In the genomic region with DNA sequence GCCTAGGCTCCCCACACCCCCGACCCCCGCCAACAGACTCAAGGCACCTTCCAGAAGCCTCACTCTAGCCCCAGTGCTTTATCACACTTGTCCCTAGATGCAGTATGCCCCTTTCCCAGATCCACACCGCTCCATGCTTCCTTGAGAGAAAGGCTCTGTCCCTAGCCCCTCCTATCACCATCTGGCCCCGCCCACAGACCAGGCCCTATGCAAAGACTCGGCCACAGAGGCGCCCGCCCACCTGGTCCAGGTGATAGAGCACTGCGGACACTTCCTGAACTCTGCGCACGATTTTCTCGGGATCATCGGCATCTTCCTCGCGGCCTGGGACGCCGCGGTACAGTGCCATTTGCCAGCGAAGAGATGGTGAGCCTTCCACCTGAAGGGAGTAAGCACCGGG, we compare ENCODE assay signal across 10 mouse cellular contexts.
DNase-seq lines count a peak whose midpoint lies in the region; ATAC-seq lines count a peak whose summit lies in the region.
"Had no signal": no experiment of that assay in that cellular context is flagged by ENCODE, and none has a peak within 500 bp of the region (broad histone marks: within the 10 kb centered on the region; RNA-seq: fewer than 3 reads in every experiment).

No protein-coding gene starts in this region.

- peaks cover 4% of the 10 kb centered on the region; the same call in 1 of the 2 replicates for H3K9me3 ChIP-seq in midbrain, embryonic 10.5 days (replicated peaks)
- no peaks in the 10 kb centered on the region; the same call in 1 of the 2 replicates for H3K9me3 ChIP-seq in midbrain, embryonic 11.5 days (ENCODE audit: control insufficient read depth, low read length)
- H3K9me3 ChIP-seq in limb, embryonic 12.5 days = peaks cover 5% of the 10 kb centered on the region; the same call in 1 of the 2 replicates

- H3K27ac ChIP-seq in midbrain, embryonic 10.5 days (replicated peaks) = no peak overlapping the region
- no peak overlapping the region for H3K27ac ChIP-seq in midbrain, embryonic 11.5 days (ENCODE audit: low read depth, low read length)
- H3K27ac ChIP-seq in limb, embryonic 12.5 days = no peak overlapping the region
- H3K27ac ChIP-seq: neural tube, embryonic 13.5 days had no signal

- WGBS in midbrain, embryonic 10.5 days = 10% methylated on average over 19 of the region's 19 CpGs
- WGBS in midbrain, embryonic 11.5 days = 6% methylated on average over 19 of the region's 19 CpGs
- 5% methylated on average over 19 of the region's 19 CpGs for WGBS in limb, embryonic 12.5 days

- peaks cover 68% of the 10 kb centered on the region for H3K27me3 ChIP-seq in midbrain, embryonic 10.5 days (ENCODE audit: low read depth, poor library complexity, severe bottlenecking)
- H3K27me3 ChIP-seq in midbrain, embryonic 11.5 days (ENCODE audit: control insufficient read depth, insufficient read depth, low read length) = peaks cover 19% of the 10 kb centered on the region
- H3K27me3 ChIP-seq in limb, embryonic 12.5 days = peaks cover 59% of the 10 kb centered on the region

- peaks cover 21% of the 10 kb centered on the region for H3K4me1 ChIP-seq in midbrain, embryonic 10.5 days
- no peaks in the 10 kb centered on the region for H3K4me1 ChIP-seq in midbrain, embryonic 11.5 days (ENCODE audit: control insufficient read depth, insufficient read depth, low read length)
- 0 out of 2 replicates have a peak, but pooled peaks cover 3% of the 10 kb centered on the region for H3K4me1 ChIP-seq in limb, embryonic 12.5 days (replicated peaks)

- H3K4me2 ChIP-seq in midbrain, embryonic 11.5 days = no peak overlapping the region
- peak overlapping the region; percentile 43 for H3K4me2 ChIP-seq in limb, embryonic 12.5 days
- H3K4me2 ChIP-seq: neural tube, embryonic 13.5 days had no signal

- intact Hi-C loops in heart, postnatal 25 days (cut with DNase I) = no loop called here

- ATAC-seq in midbrain, embryonic 11.5 days (ENCODE audit: low FRiP score) = no peak
- ATAC-seq in limb, embryonic 12.5 days (ENCODE audit: insufficient number of reproducible peaks, insufficient read depth, low FRiP score, low TSS enrichment, low read depth) = no peak
- ATAC-seq in cerebellum, adult (ENCODE audit: insufficient number of reproducible peaks, low FRiP score, low TSS enrichment) = no peak

- no peak overlapping the region for H3K9ac ChIP-seq in midbrain, embryonic 11.5 days (ENCODE audit: low read length)
- peak overlapping the region; percentile 12; the same call in 1 of the 2 replicates for H3K9ac ChIP-seq in limb, embryonic 12.5 days (replicated peaks)
- H3K9ac ChIP-seq: neural tube, embryonic 13.5 days had no signal

- H3K36me3 ChIP-seq in midbrain, embryonic 10.5 days = no peaks in the 10 kb centered on the region
- H3K36me3 ChIP-seq in midbrain, embryonic 11.5 days (ENCODE audit: control insufficient read depth, insufficient read depth, low read length) = no peaks in the 10 kb centered on the region
- H3K36me3 ChIP-seq in limb, embryonic 12.5 days = no peaks in the 10 kb centered on the region
- H3K36me3 ChIP-seq: neural tube, embryonic 13.5 days had no signal

- peak overlapping the region; percentile 31 for H3K4me3 ChIP-seq in midbrain, embryonic 10.5 days
- no peak overlapping the region for H3K4me3 ChIP-seq in midbrain, embryonic 11.5 days (ENCODE audit: low read depth, low read length)
- peak overlapping the region; percentile 24 for H3K4me3 ChIP-seq in limb, embryonic 12.5 days (replicated peaks)
- H3K4me3 ChIP-seq: neural tube, embryonic 13.5 days had no signal

- peak; percentile 84 for DNase-seq in heart, adult 11 months
- DNase-seq in heart, postnatal 25 days (ENCODE audit: low spot score) = no peak
- no peak for DNase-seq in midbrain, embryonic 10.5 days (ENCODE audit: low spot score)
- DNase-seq in midbrain, embryonic 11.5 days (ENCODE audit: low spot score, missing footprints) = no peak
- peak; percentile 38 for DNase-seq in yolk sac, embryonic 10.5 days (ENCODE audit: low spot score)
- DNase-seq in right cerebral cortex, adult 2 months (ENCODE audit: low spot score in 2 of 2) = no peak
- DNase-seq: heart, postnatal 10 days had no signal

Comparison
In these comparisons a context has a peak if more than half of its experiments do, and no peak if none do; other contexts are left out.
1. DNase-seq: peak in heart, adult 11 months (single experiment) and yolk sac, embryonic 10.5 days (single experiment); none in heart, postnatal 25 days (single experiment), midbrain, embryonic 10.5 days (single experiment), midbrain, embryonic 11.5 days (single experiment) and right cerebral cortex, adult 2 months (0 of 2).